Mouse (Mus musculus) intestine, postnatal 0 days (tissue): ENCODE results near the gene Dalrd3. TPM values are rescaled to one million over a fixed set of nuclear protein-coding genes. Genes with fewer than 3 reads are reported as not detected.
A peak's percentile ranks its signal among the peaks of the same experiment; 100 is the strongest.

Source experiments
- ATAC-seq: fragments of 200-750 bp; cut with Nextera tagmentation; 2 replicates; pipeline ENCODE4 v1.8.0; 2017; ENCODE audit warnings: mild to moderate bottlenecking, moderate TSS enrichment, moderate library complexity
- H3K27ac ChIP-seq: fragments of 300-500 bp; sonication (generic); 2 replicates; pipeline ENCODE4 v1.5.1; 2014; ENCODE audit warnings: mild to moderate bottlenecking, low read depth, low read length, moderate library complexity
- H3K27me3 ChIP-seq: fragments of 300-500 bp; sonication (generic); replicated peaks from 2 replicates; pipeline ENCODE4 v1.6.1; 2014; ENCODE audit warnings: low read length, mixed read lengths; ENCODE audit not compliant: control insufficient read depth, insufficient read depth
- H3K36me3 ChIP-seq: fragments of 300-500 bp; sonication (generic); 2 replicates; pipeline ENCODE4 v1.6.1; 2014; ENCODE audit warnings: mild to moderate bottlenecking, moderate library complexity; ENCODE audit not compliant: control insufficient read depth, insufficient read depth
- H3K4me1 ChIP-seq: fragments of 300-500 bp; sonication (generic); replicated peaks from 2 replicates; pipeline ENCODE4 v1.6.1; 2014; ENCODE audit warnings: antibody characterized with exemption, low read length, mixed read lengths; ENCODE audit not compliant: control insufficient read depth, insufficient read depth
- H3K4me2 ChIP-seq: fragments of 300-500 bp; sonication (generic); replicated peaks from 2 replicates; pipeline ENCODE4 v1.6.1; 2014; ENCODE audit warnings: low read depth, mild to moderate bottlenecking, moderate library complexity
- H3K4me3 ChIP-seq: fragments of 300-500 bp; sonication (generic); 2 replicates; pipeline ENCODE4 v1.5.1; 2014; ENCODE audit warnings: low read depth, low read length
- H3K9ac ChIP-seq: fragments of 300-500 bp; sonication (generic); 2 replicates; pipeline ENCODE4 v1.6.1; 2014; ENCODE audit warnings: mild to moderate bottlenecking, low read depth, low read length
- H3K9me3 ChIP-seq: fragments of 300-500 bp; sonication (generic); 2 replicates; pipeline ENCODE4 v1.6.1; 2016; ENCODE audit warnings: mixed run types; ENCODE audit not compliant: control insufficient read depth
- CTCF ChIP-seq: sonication (generic); IDR thresholded peaks from 2 replicates; pipeline ENCODE4 v1.5.1; 2016; ENCODE audit warnings: low read depth, mild to moderate bottlenecking, control low read depth, antibody characterized with exemption, moderate library complexity
- WGBS: fragments of 180-500 bp; shearing (Covaris S2); extraction: QIAGEN DNeasy Blood & Tissue Kit; methylation state at CpG from one replicate; pipeline ENCODE4 v1.1.7; 2014; 5-methylcytosine and 5-hydroxymethylcytosine counted together
- polyA plus RNA-seq: library from polyadenylated mRNA; unstranded; fragments of >200 nt; fragmentation: Nextera tagmentation; extraction: Ambion mirVana; gene quantifications from 2 replicates; pipeline ENCODE4 v1.2.1, GENCODE M21; 2015

Gene Dalrd3
- polyA plus RNA-seq, 1 experiment from 2014 or later = 38.3 TPM

GRCm38 (mm10) chr9:108540846-108541245, 28.8 kb upstream of the Dalrd3 start:
- Histone ChIP-seq H3K9me3 (no peaks in the 10 kb centered on the region), H3K4me3 (no peak overlapping the region), H3K27me3 (no peaks in the 10 kb centered on the region), H3K27ac (no peak overlapping the region), H3K4me2 (no peak overlapping the region), H3K36me3 (peaks cover 64% of the 10 kb centered on the region), H3K4me1 (no peaks in the 10 kb centered on the region), H3K9ac (no peak overlapping the region)
- no peak for TF ChIP-seq CTCF
- no peak for ATAC-seq

- Histone ChIP-seq H3K4me1 (no peaks in the 10 kb centered on the region), H3K4me2 (no peak overlapping the region), H3K9ac (no peak overlapping the region), H3K27ac (no peak overlapping the region), H3K27me3 (no peaks in the 10 kb centered on the region), H3K36me3 (peaks cover 76% of the 10 kb centered on the region), H3K4me3 (no peak overlapping the region), H3K9me3 (no peaks in the 10 kb centered on the region)
- WGBS = 92% methylated on average over 3 of the region's 3 CpGs
- no peak for TF ChIP-seq CTCF
- ATAC-seq = no peak
Measured at GRCm38 (mm10) chr9:108545986-108546385, 23.7 kb upstream of the Dalrd3 start.

GRCm38 (mm10) chr9:108546875-108547274, 22.8 kb upstream of the Dalrd3 start:
- Histone ChIP-seq H3K9me3 (no peaks in the 10 kb centered on the region), H3K4me1 (no peaks in the 10 kb centered on the region), H3K4me2 (no peak overlapping the region), H3K4me3 (no peak overlapping the region), H3K9ac (no peak overlapping the region), H3K27ac (no peak overlapping the region), H3K27me3 (no peaks in the 10 kb centered on the region), H3K36me3 (peaks cover 67% of the 10 kb centered on the region)
- ATAC-seq = no peak
- TF ChIP-seq CTCF = no peak
- 79% methylated on average over 1 of the region's 1 CpGs for WGBS

- Histone ChIP-seq H3K4me2 (no peak overlapping the region), H3K9ac (no peak overlapping the region), H3K4me3 (no peak overlapping the region), H3K4me1 (no peaks in the 10 kb centered on the region), H3K27me3 (no peaks in the 10 kb centered on the region), H3K27ac (no peak overlapping the region), H3K36me3 (peaks cover 60% of the 10 kb centered on the region), H3K9me3 (no peaks in the 10 kb centered on the region)
- ATAC-seq = no peak
- TF ChIP-seq CTCF = no peak
- 90% methylated on average over 4 of the region's 4 CpGs for WGBS
Measured at GRCm38 (mm10) chr9:108559169-108559568, 10.5 kb upstream of the Dalrd3 start.

GRCm38 (mm10) chr9:108560227-108560841, 9.4 kb upstream of the Dalrd3 start, which contains the start of gene Impdh2:
Impdh2 (plus strand) TSS chr9:108560286.
- peak within 1 kb of the TSS; percentile 63 for H3K4me2 ChIP-seq
- peak within 1 kb of the TSS; percentile 65 for H3K9ac ChIP-seq
- peak; percentile 98 for ATAC-seq
- no peaks in the 10 kb centered on the region for H3K27me3 ChIP-seq
- peak; percentile 30; the same call in 1 of the 2 replicates for TF ChIP-seq CTCF
- peaks cover 56% of the 10 kb centered on the region for H3K36me3 ChIP-seq
- H3K9me3 ChIP-seq = no peaks in the 10 kb centered on the region
- H3K4me1 ChIP-seq = no peaks in the 10 kb centered on the region
- WGBS = under 1% methylated on average over 51 of the region's 53 CpGs
- H3K27ac ChIP-seq = no peak within 1 kb of the TSS; the same call in 1 of the 2 replicates
- H3K4me3 ChIP-seq = peak within 1 kb of the TSS; percentile 49

GRCm38 (mm10) chr9:108563671-108564070, 6.0 kb upstream of the Dalrd3 start:
- no peak overlapping the region for H3K9ac ChIP-seq
- TF ChIP-seq CTCF = no peak
- H3K27me3 ChIP-seq = no peaks in the 10 kb centered on the region
- no peak overlapping the region for H3K4me3 ChIP-seq
- peaks cover 9% of the 10 kb centered on the region; the same call in 1 of the 2 replicates for H3K4me1 ChIP-seq
- 90% methylated on average over 8 of the region's 8 CpGs for WGBS
- peak overlapping the region; percentile 41; the same call in 1 of the 2 replicates for H3K27ac ChIP-seq
- no peak for ATAC-seq
- no peaks in the 10 kb centered on the region for H3K9me3 ChIP-seq
- H3K4me2 ChIP-seq = no peak overlapping the region
- peaks cover 27% of the 10 kb centered on the region; the same call in 1 of the 2 replicates for H3K36me3 ChIP-seq
